Mouse (Mus musculus) retina, adult 2 months (tissue): ENCODE measurements around the gene 4930572O03Rik.
"Not testable (repeated sequence)": the region's sequence is repeated elsewhere in the genome, so short reads cannot be mapped to it uniquely, and the experiment has no call there.

Experiments used
- DNase-seq: peaks from one replicate; pipeline ENCODE4 v3.0.0-alpha.2; 2012; ENCODE audit warnings: low read depth, low spot score

4930572O03Rik gene

GRCm38 (mm10) chr5:15618764-15619163 is 38.1 kb downstream of the 4930572O03Rik start, which contains the start of gene Speer4d:
TSS of gene Speer4d (plus strand) at chr5:15619064.
- DNase-seq, result not testable (repeated sequence)

GRCm38 (mm10) chr5:15616195-15616594 is 40.7 kb downstream of the 4930572O03Rik start:
- DNase-seq, result not testable (repeated sequence)

GRCm38 (mm10) chr5:15610695-15611094 is 46.2 kb downstream of the 4930572O03Rik start:
- DNase-seq, result not testable (repeated sequence)

GRCm38 (mm10) chr5:15606677-15607076 is 50.2 kb downstream of the 4930572O03Rik start:
- DNase-seq, result not testable (repeated sequence)

- not testable (repeated sequence) for DNase-seq
Observed at GRCm38 (mm10) chr5:15603585-15603984, 53.3 kb downstream of the 4930572O03Rik start.

- not testable (repeated sequence) for DNase-seq
Observed at GRCm38 (mm10) chr5:15603008-15603407, 53.9 kb downstream of the 4930572O03Rik start.

- DNase-seq, result not testable (repeated sequence)
Observed at GRCm38 (mm10) chr5:15602424-15602947, 54.4 kb downstream of the 4930572O03Rik start.
